Mouse (Mus musculus) kidney, embryonic 16.5 days (tissue): ENCODE results near the gene Gm20890. TPM values are rescaled to one million over a fixed set of nuclear protein-coding genes. Genes with fewer than 3 reads are reported as not detected.
"Not testable (repeated sequence)": the region's sequence is repeated elsewhere in the genome, so short reads cannot be mapped to it uniquely, and the experiment has no call there.

Source experiments
- ATAC-seq: fragments of 200-750 bp; cut with Nextera tagmentation; 2 replicates; pipeline ENCODE4 v1.8.0; 2017; ENCODE audit warnings: moderate TSS enrichment; ENCODE audit not compliant: low FRiP score, low TSS enrichment
- H3K27ac ChIP-seq: fragments of 300-500 bp; sonication (generic); 2 replicates; pipeline ENCODE4 v1.5.1; 2014; ENCODE audit warnings: low read length
- H3K27me3 ChIP-seq: fragments of 300-500 bp; sonication (generic); 2 replicates; pipeline ENCODE4 v1.6.1; 2014; ENCODE audit warnings: low read length, control low read depth, mixed read lengths; ENCODE audit not compliant: insufficient read depth
- H3K36me3 ChIP-seq: fragments of 300-500 bp; sonication (generic); 2 replicates; pipeline ENCODE4 v1.6.1; 2014; ENCODE audit warnings: low read length, control low read depth, mixed read lengths; ENCODE audit not compliant: insufficient read depth
- H3K4me1 ChIP-seq: fragments of 300-500 bp; sonication (generic); 2 replicates; pipeline ENCODE4 v1.6.1; 2014; ENCODE audit warnings: low read length, control low read depth, mixed read lengths; ENCODE audit not compliant: insufficient read depth
- H3K4me2 ChIP-seq: fragments of 300-500 bp; sonication (generic); replicated peaks from 2 replicates; pipeline ENCODE4 v1.6.1; 2014; ENCODE audit warnings: low read depth, low read length
- H3K4me3 ChIP-seq: fragments of 300-500 bp; sonication (generic); 2 replicates; pipeline ENCODE4 v1.5.1; 2014; ENCODE audit warnings: mild to moderate bottlenecking, low read length
- H3K9ac ChIP-seq: fragments of 300-500 bp; sonication (generic); replicated peaks from 2 replicates; pipeline ENCODE4 v1.6.1; 2014; ENCODE audit warnings: low read length
- H3K9me3 ChIP-seq: fragments of 300-500 bp; sonication (generic); 2 replicates; pipeline ENCODE4 v1.6.1; 2016; ENCODE audit warnings: low read length, control low read depth
- WGBS: fragments of 180-500 bp; shearing (Covaris S2); extraction: QIAGEN DNeasy Blood & Tissue Kit; methylation state at CpG from one replicate; pipeline ENCODE4 v1.1.7; 2014; 5-methylcytosine and 5-hydroxymethylcytosine counted together
- polyA plus RNA-seq: library from polyadenylated mRNA; unstranded; fragments of >200 nt; fragmentation: Nextera tagmentation; extraction: Ambion mirVana; gene quantifications from 2 replicates; pipeline ENCODE4 v1.2.1, GENCODE M21; 2015

Gm20890 gene
- polyA plus RNA-seq = not detected in 2 replicates

DNA sequence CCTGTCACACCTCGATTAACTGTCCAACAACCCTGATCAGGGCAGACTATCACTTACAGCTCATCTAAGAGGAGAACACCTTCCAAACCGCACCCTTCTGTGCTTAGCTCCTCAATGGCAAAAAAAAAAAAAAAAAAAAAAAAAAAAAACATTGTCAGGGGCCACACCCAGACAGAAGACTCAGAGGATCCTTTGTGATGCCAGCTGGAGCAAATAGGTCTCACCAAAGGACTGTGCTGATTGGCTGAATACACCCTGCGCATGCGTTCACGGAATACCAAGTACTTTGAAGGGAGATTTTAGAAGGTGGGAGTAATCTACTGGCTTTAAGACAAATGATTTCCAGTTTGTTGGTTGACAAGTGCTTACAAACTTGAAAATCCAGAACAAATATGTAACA is at the start of gene Gm20890:
TSS of gene Gm20890 (minus strand) at position 101 of the 400 bp plus-strand sequence.
- not testable (repeated sequence) for H3K9ac ChIP-seq, H3K4me2 ChIP-seq, H3K36me3 ChIP-seq, H3K9me3 ChIP-seq, H3K4me1 ChIP-seq, H3K4me3 ChIP-seq, H3K27me3 ChIP-seq, ATAC-seq, H3K27ac ChIP-seq
- no CpG with 5 or more reads among the region's 5 CpGs for WGBS
